Mouse (Mus musculus) kidney, embryonic 15.5 days (tissue): Measurements from ENCODE around the gene Ddx56. TPM values are rescaled to one million over a fixed set of nuclear protein-coding genes. Genes with fewer than 3 reads are reported as not detected.
"Not testable (repeated sequence)": the region's sequence is repeated elsewhere in the genome, so short reads cannot be mapped to it uniquely, and the experiment has no call there.

Source experiments
- ATAC-seq: fragments of 200-750 bp; cut with Nextera tagmentation; replicated peaks from 2 replicates; pipeline ENCODE4 v1.8.0; 2017; ENCODE audit warnings: moderate TSS enrichment; ENCODE audit not compliant: low FRiP score
- H3K27ac ChIP-seq: fragments of 300-500 bp; sonication (generic); 2 replicates; pipeline ENCODE4 v1.5.1; 2015; ENCODE audit warnings: mild to moderate bottlenecking, inconsistent platforms
- H3K27me3 ChIP-seq: fragments of 300-500 bp; sonication (generic); 2 replicates; pipeline ENCODE4 v1.6.1; 2015; ENCODE audit warnings: inconsistent platforms
- H3K36me3 ChIP-seq: fragments of 300-500 bp; sonication (generic); 2 replicates; pipeline ENCODE4 v1.6.1; 2015; ENCODE audit warnings: inconsistent platforms
- H3K4me1 ChIP-seq: fragments of 300-500 bp; sonication (generic); 2 replicates; pipeline ENCODE4 v1.6.1; 2015; ENCODE audit warnings: inconsistent platforms
- H3K4me2 ChIP-seq: fragments of 300-500 bp; sonication (generic); 2 replicates; pipeline ENCODE4 v1.6.1; 2015; ENCODE audit warnings: moderate library complexity, mild to moderate bottlenecking, inconsistent platforms
- H3K4me3 ChIP-seq: fragments of 300-500 bp; sonication (generic); replicated peaks from 2 replicates; pipeline ENCODE4 v1.5.1; 2015; ENCODE audit warnings: mild to moderate bottlenecking, inconsistent platforms
- H3K9ac ChIP-seq: fragments of 300-500 bp; sonication (generic); 2 replicates; pipeline ENCODE4 v1.6.1; 2015; ENCODE audit warnings: mild to moderate bottlenecking, inconsistent platforms
- H3K9me3 ChIP-seq: fragments of 300-500 bp; sonication (generic); replicated peaks from 2 replicates; pipeline ENCODE4 v1.6.1; 2016; ENCODE audit warnings: inconsistent platforms
- whole genome bisulfite sequencing: fragments of 180-500 bp; shearing (Covaris S2); methylation state at CpG from one replicate; pipeline ENCODE4 v1.1.7; 2015; ENCODE audit warnings: mixed read lengths; 5-methylcytosine and 5-hydroxymethylcytosine counted together
- polyA plus RNA-seq: library from polyadenylated mRNA; unstranded; fragments of >200 nt; fragmentation: Nextera tagmentation; extraction: Ambion mirVana; gene quantifications from 2 replicates; pipeline ENCODE4 v1.2.1, GENCODE M21; 2015

Ddx56 gene
- polyA plus RNA-seq, 1 experiment from 2014 or later, result 101 TPM

DNA sequence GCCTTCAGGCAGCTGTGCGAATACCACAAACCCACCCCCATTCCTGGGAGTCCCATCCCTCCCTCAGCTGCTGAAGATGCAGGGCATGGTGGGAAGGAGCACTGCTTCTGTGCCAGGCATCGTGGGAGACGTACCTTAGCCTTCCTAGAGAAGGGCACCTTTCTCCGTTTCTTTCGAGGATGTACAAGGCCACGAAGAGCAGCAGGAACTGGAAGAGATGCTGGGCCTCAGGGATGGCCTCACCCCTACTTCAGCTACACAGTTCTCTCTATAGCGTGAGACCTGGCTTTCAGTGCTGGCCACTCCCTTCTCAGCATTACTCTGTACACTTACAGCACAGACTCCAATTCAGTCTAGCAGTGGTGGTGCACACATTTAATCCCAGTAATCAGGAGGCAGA lies 8.2 kb downstream of the Ddx56 start:
- Histone ChIP-seq H3K27me3 (no peaks in the 10 kb centered on the region), H3K4me3 (no peak overlapping the region), H3K9me3 (no peaks in the 10 kb centered on the region), H3K9ac (no peak overlapping the region), H3K27ac (no peak overlapping the region), H3K4me2 (no peak overlapping the region), H3K4me1 (no peaks in the 10 kb centered on the region), H3K36me3 (peaks cover 72% of the 10 kb centered on the region)
- no peak for ATAC-seq
- 94% methylated on average over 7 of the region's 7 CpGs for WGBS

DNA sequence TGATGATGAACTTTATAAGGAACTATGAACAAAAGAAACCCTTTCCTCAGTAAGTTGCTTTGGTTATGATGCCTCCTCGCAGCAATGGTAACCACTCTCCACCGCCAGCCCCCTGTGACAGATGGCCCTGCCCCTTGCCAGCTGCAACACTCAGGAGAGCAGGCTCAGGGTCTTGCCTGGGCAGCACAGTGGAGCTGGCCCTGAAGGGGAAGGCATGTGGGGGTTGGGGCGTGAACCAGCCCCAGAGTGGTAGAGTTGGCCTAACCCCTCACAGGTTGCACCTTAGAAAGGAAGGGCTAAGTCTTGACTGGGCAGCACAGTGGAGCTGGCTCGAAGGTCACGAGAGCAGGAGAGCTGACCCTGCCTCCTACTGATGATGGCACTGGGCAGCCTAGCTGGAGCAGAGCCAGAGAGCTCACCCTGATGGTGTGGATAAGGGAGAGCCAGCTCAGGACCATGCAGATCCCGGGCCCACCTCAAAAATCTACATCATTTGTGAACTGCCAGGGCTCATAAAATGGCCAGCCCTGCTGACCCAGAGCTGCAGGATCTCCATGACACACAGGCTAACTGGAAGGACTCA lies 11.0 kb downstream of the Ddx56 start:
- no peak overlapping the region for H3K4me3 ChIP-seq
- H3K27ac ChIP-seq, result no peak overlapping the region
- WGBS, result 71% methylated on average over 6 of the region's 6 CpGs
- H3K4me1 ChIP-seq, result no peaks in the 10 kb centered on the region
- H3K4me2 ChIP-seq, result no peak overlapping the region
- H3K36me3 ChIP-seq, result peaks cover 44% of the 10 kb centered on the region
- H3K9me3 ChIP-seq, result no peaks in the 10 kb centered on the region
- H3K9ac ChIP-seq, result no peak overlapping the region
- 0 out of 2 replicates have a peak, but pooled peaks have one; percentile 38 for ATAC-seq
- H3K27me3 ChIP-seq, result no peaks in the 10 kb centered on the region

DNA sequence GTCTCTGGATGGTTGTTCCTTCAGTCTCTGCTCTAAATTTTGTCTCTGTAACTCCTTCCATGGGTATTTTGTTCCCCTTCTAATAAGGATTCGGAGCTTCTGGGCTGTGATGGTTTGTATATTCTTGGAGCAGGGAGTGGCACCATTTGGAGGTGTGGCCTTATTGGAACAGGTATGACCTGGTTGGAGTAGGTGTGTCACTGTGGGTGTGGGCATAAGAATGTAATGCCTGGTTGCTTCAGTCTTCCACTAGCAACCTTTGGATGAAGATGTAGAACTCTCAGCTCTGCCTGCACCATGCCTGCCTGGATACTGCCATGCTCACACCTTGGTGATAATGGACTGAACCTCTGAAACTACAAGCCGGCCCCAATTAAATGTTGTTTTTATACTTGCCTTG lies 13.0 kb downstream of the Ddx56 start:
- H3K27ac ChIP-seq, H3K4me3 ChIP-seq, ATAC-seq, H3K9me3 ChIP-seq, H3K4me2 ChIP-seq, H3K4me1 ChIP-seq, H3K9ac ChIP-seq, H3K27me3 ChIP-seq: not testable (repeated sequence)
- H3K36me3 ChIP-seq, result peaks cover 24% of the 10 kb centered on the region
- WGBS, result 85% methylated on average over 2 of the region's 2 CpGs

DNA sequence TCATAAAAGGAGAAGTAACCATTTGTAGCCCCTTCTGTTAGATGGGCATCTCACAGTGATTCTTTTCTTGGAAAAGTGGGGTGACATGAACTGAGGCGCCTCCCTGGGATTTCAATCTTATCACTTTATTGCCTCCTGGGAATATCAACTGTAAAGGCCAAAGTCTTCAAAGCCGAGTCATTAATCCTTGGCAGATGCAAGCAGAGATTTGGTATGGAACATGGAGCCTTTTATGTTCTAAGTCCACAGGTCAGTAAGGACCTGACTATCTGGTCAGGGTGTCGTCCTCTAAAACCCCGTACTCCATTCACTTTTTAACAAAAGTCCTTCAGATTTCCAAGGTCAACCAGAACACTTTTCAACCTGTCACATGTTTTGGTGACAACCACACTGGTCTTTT lies 14.7 kb downstream of the Ddx56 start:
- no peaks in the 10 kb centered on the region for H3K27me3 ChIP-seq
- no peak for ATAC-seq

DNA sequence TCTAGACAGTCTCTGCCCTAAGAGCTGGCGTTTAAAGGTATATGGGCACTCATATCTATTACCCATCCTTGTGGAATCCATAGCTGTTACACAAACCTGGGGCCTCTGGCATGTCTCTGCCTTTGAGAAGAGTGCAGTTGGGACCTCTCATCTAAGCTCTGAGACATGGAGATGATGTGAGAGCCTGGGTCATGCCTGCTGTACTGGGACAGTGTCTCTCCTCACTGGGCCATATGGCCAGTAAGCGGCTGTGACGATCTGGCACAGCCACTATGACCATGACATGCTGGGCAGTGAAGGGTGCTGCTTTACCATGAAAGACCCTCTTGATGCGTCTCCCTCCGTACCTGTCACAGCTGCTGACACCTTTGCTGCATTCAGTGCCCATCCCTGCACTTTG lies 15.3 kb downstream of the Ddx56 start:
- no peaks in the 10 kb centered on the region for H3K9me3 ChIP-seq
- H3K4me1 ChIP-seq, result no peaks in the 10 kb centered on the region
- no peak for ATAC-seq
- WGBS, result 85% methylated on average over 5 of the region's 5 CpGs
- H3K27me3 ChIP-seq, result no peaks in the 10 kb centered on the region
- 0 out of 2 replicates have a peak, but pooled peaks cover under 1% of the 10 kb centered on the region for H3K36me3 ChIP-seq
- no peak overlapping the region for H3K4me2 ChIP-seq
- no peak overlapping the region for H3K4me3 ChIP-seq
- H3K9ac ChIP-seq, result no peak overlapping the region
- no peak overlapping the region for H3K27ac ChIP-seq

More for the DNA sequence above, 14.7 kb downstream of the Ddx56 start:
- H3K9ac ChIP-seq, result no peak overlapping the region
- H3K4me2 ChIP-seq, result no peak overlapping the region
- H3K27ac ChIP-seq, result no peak overlapping the region
- H3K4me3 ChIP-seq, result no peak overlapping the region
- 89% methylated on average over 4 of the region's 4 CpGs for WGBS
- H3K36me3 ChIP-seq, result peaks cover 6% of the 10 kb centered on the region
- H3K4me1 ChIP-seq, result no peaks in the 10 kb centered on the region
- no peaks in the 10 kb centered on the region for H3K9me3 ChIP-seq

DNA sequence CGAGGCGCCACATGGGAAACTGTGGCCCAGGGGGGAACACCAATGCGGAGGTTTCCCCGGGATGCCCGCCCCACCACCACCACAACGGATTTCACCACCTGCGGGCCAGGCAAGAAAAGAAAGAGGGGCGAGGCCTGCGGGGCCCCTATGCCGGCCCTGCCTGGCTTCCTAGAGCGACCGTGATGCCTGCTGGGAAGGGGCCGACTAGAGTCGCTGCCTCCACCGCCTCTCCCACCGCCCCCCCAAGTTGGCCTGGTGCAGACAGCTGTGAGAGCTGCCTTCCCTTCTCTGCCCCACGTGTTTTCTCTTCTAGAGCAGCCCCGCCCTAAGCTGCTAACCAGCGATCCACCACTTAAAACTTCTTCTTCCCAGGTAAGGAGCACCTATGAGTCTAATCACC lies 22.9 kb downstream of the Ddx56 start:
- no peak overlapping the region for H3K4me3 ChIP-seq
- H3K27ac ChIP-seq, result no peak overlapping the region
- no peak overlapping the region for H3K9ac ChIP-seq
- H3K36me3 ChIP-seq, result no peaks in the 10 kb centered on the region
- WGBS, result 63% methylated on average over 19 of the region's 19 CpGs
- H3K4me1 ChIP-seq, result no peaks in the 10 kb centered on the region
- no peak overlapping the region for H3K4me2 ChIP-seq
- no peak for ATAC-seq
- H3K9me3 ChIP-seq, result no peaks in the 10 kb centered on the region
- H3K27me3 ChIP-seq, result no peaks in the 10 kb centered on the region

DNA sequence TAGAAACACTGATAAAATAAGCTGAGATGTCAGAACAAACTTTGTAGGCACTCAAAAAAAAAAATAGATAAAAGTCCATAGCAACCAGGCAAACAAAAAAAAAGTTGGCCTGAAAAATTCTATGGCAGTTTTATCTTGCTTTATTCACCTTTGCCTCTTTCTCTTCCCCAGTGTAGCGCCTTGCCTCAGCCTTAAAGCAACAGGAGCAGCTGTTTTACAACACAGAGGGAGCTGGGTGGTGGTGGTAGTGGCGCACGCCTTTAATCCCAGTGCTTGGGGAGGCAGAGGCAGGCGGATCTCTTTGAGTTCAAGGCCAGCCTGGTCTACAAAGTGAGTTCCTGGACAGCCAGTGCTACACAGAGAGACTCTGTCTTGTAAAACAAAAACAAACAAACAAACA lies 34.5 kb downstream of the Ddx56 start:
- no peak overlapping the region for H3K9ac ChIP-seq
- no peaks in the 10 kb centered on the region for H3K27me3 ChIP-seq
- 87% methylated on average over 4 of the region's 4 CpGs for whole genome bisulfite sequencing
- H3K36me3 ChIP-seq, result no peaks in the 10 kb centered on the region
- no peak for ATAC-seq
- no peak overlapping the region for H3K4me2 ChIP-seq
- no peak overlapping the region for H3K27ac ChIP-seq
- no peaks in the 10 kb centered on the region for H3K4me1 ChIP-seq
- peaks cover 12% of the 10 kb centered on the region for H3K9me3 ChIP-seq
- H3K4me3 ChIP-seq, result no peak overlapping the region

DNA sequence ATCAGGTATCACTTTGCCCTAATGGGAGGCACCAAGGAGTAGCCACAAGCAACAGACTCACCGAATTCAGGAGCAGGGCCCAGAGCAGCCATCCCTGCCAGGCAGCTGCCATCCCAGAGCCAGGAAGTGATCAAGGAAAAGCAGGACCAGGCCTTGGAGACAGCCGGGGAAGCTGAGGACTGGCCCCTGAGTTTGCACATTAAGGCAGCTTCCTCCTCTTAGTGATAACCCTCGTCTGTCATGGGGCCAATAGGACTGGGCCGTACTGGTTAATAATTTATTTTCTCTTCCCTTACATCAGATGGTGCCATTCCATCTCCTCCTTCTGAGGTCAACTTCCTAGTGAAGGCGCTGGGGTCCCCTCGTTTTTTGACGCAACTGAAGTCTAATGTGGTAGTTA lies 37.6 kb downstream of the Ddx56 start, which contains the start of gene Npc1l1:
Gene Npc1l1, minus strand, starts transcription at position 132 of the 400 bp plus-strand sequence.
- H3K9me3 ChIP-seq, result peaks cover 2% of the 10 kb centered on the region; the same call in 1 of the 2 replicates
- 71% methylated on average over 7 of the region's 7 CpGs for WGBS
- H3K27ac ChIP-seq, result no peak within 1 kb of the TSS
- no peak within 1 kb of the TSS for H3K4me2 ChIP-seq
- no peaks in the 10 kb centered on the region for H3K36me3 ChIP-seq
- no peak within 1 kb of the TSS for H3K4me3 ChIP-seq
- no peaks in the 10 kb centered on the region for H3K4me1 ChIP-seq
- no peaks in the 10 kb centered on the region for H3K27me3 ChIP-seq
- H3K9ac ChIP-seq, result no peak within 1 kb of the TSS
- no peak for ATAC-seq

DNA sequence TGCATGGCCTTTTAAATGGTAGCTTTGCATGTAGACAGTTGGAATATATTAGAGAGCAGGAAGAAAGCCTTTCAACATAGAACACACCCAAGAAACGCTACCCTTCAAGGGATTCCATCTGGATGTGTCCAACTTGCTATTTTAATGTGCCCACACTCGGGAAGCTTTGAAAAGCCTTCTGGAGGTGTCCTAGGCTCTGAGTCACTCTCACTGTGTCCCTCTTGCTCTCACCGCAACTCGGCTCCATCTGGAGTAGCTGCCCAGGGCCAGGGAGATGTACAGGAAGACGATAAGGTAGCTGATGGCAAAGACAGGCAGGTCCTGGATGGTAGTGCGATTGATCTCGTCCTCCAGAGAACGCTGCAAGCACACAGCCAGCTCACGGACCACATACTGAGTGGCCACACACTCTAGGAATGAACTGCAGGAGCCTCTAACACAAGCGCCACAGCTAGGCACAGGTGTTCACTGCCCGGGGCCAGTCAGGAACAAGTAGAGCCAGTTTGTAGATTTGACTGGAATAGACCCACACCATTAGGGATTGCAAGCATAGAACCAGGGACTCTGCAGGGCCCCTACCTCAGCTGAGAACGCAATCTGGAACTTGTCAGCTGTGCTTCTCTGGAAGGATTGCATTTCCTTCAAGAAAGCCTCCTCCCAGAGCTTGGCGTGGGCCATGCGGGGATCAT lies 42.9 kb downstream of the Ddx56 start:
- Histone ChIP-seq H3K9me3 (no peaks in the 10 kb centered on the region), H3K4me1 (no peaks in the 10 kb centered on the region), H3K27ac (0 out of 2 replicates have a peak overlapping the region, but pooled peaks have one; percentile 32), H3K27me3 (no peaks in the 10 kb centered on the region), H3K4me3 (no peak overlapping the region), H3K4me2 (no peak overlapping the region), H3K36me3 (no peaks in the 10 kb centered on the region), H3K9ac (no peak overlapping the region)
- 72% methylated on average over 14 of the region's 14 CpGs for WGBS
- ATAC-seq, result 0 out of 2 replicates have a peak, but pooled peaks have one; percentile 54

DNA sequence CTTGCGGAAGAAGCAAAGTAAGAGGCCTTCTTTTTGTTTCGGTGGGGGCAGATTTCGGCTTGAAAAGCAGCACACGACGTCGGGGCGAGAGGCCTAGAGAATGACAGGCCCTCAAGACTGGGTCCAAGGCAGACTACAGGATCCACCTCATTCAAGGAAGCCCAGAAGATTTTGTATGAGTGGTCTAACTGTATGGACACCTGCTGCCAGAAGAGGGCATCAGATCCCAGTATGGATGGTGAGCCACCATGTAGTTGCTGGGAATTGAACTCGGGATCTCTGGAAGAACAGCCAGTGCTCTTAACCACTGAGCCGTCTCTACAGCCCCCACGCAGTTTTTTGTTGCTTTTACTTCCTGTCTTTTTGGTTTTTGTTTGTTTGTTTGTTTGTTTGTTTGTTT lies 45.4 kb downstream of the Ddx56 start:
- 93% methylated on average over 10 of the region's 10 CpGs for WGBS
- H3K4me3 ChIP-seq, result no peak overlapping the region
- H3K36me3 ChIP-seq, result no peaks in the 10 kb centered on the region

DNA sequence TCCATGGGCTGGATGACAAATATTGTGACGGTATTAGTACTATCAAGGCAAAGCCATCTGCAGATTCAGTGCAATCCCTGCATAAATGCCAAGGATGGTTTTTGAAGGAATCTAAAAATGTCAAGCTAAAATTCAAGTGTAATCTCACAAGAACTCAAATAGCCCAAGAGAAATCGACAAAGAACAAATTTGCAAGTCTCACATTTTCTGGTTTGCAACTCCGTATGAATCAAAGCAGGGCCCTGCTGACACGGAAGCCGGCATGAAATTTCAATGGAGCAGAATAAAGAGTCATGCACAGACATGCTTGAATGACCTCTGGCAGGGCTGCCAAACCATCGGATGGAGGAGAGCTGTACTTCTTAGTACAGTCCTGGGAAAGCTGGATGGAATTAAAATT lies 47.6 kb downstream of the Ddx56 start:
- Histone ChIP-seq H3K4me3 (no peak overlapping the region), H3K4me2 (no peak overlapping the region)

More for the DNA sequence above, 45.4 kb downstream of the Ddx56 start:
- H3K4me1 ChIP-seq, result no peaks in the 10 kb centered on the region
- no peak overlapping the region for H3K9ac ChIP-seq
- H3K27ac ChIP-seq, result no peak overlapping the region
- H3K4me2 ChIP-seq, result no peak overlapping the region
- no peak for ATAC-seq
- H3K27me3 ChIP-seq, result no peaks in the 10 kb centered on the region
- no peaks in the 10 kb centered on the region for H3K9me3 ChIP-seq

DNA sequence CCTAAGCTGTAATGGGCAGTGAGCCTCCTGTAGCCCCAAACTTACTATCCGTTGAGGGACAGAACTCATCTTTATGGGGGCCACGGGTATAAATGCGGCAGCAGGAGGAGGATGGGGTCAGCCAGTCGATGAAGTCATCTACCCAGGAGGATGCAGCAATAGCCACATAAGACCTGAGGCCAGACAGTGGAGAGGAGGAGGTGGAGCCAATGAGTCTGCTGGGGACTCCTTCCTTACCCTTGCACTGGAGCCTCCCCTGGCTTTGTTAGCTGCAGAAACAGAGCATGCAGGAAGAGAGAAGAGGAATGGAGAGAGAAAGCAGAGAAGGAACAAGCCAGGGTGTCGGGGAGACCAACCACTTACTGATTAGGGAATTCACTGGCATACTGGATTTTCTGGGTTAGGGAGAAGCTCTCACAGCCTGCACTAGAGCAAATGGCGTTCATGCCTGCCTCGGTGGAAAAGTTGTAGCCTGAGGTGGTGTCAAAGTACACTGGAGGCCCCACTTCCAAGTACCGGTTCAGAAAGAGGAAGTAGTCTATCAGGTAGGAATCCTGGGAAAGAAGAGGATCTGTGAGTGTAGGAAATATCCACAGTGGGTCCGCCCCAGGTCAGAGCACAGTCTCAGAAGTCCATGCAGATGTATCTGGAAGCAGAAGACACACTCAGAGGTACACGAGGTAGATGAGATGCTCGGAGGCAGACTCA lies 49.2 kb downstream of the Ddx56 start:
- WGBS, result 75% methylated on average over 11 of the region's 11 CpGs
- no peak overlapping the region for H3K27ac ChIP-seq
- ATAC-seq, result no peak
- no peaks in the 10 kb centered on the region for H3K36me3 ChIP-seq
- no peaks in the 10 kb centered on the region for H3K27me3 ChIP-seq
- no peak overlapping the region for H3K9ac ChIP-seq
- no peak overlapping the region for H3K4me3 ChIP-seq
- H3K4me2 ChIP-seq, result no peak overlapping the region
- H3K9me3 ChIP-seq, result no peaks in the 10 kb centered on the region
- H3K4me1 ChIP-seq, result no peaks in the 10 kb centered on the region

More for the DNA sequence above, 47.6 kb downstream of the Ddx56 start:
- no peak for ATAC-seq
- no peaks in the 10 kb centered on the region for H3K9me3 ChIP-seq
- H3K4me1 ChIP-seq, result no peaks in the 10 kb centered on the region
- no peaks in the 10 kb centered on the region for H3K27me3 ChIP-seq
- H3K36me3 ChIP-seq, result no peaks in the 10 kb centered on the region
- WGBS, result 76% methylated on average over 6 of the region's 6 CpGs
- no peak overlapping the region for H3K9ac ChIP-seq
- no peak overlapping the region for H3K27ac ChIP-seq
